Mouse (Mus musculus): Measurements from ENCODE around the gene Slc6a16.

The Slc6a16 gene

GRCm38 (mm10) chr7:45263006-45263607 lies 22.2 kb downstream of the Slc6a16 start:
- no peak for TF ChIP-seq GATA4 (IDR thresholded peaks at IDR 0.05; ENCODE audit: insufficient replicate concordance, low read length)

GRCm38 (mm10) chr7:45264348-45264747 lies 23.5 kb downstream of the Slc6a16 start:
- no peak for TF ChIP-seq GATA4 (IDR thresholded peaks at IDR 0.05; ENCODE audit: insufficient replicate concordance, low read length)

GRCm38 (mm10) chr7:45265518-45265917 lies 24.6 kb downstream of the Slc6a16 start:
- TF ChIP-seq GATA4 (IDR thresholded peaks at IDR 0.05; ENCODE audit: insufficient replicate concordance, low read length) = no peak

GRCm38 (mm10) chr7:45272786-45273412 lies 32.0 kb downstream of the Slc6a16 start:
- TF ChIP-seq GATA4 (IDR thresholded peaks at IDR 0.05; ENCODE audit: insufficient replicate concordance, low read length) = no peak

GRCm38 (mm10) chr7:45273672-45274071 lies 32.8 kb downstream of the Slc6a16 start:
- no peak for TF ChIP-seq GATA4 (IDR thresholded peaks at IDR 0.05; ENCODE audit: insufficient replicate concordance, low read length)

GRCm38 (mm10) chr7:45277136-45277760 lies 36.4 kb downstream of the Slc6a16 start, which contains the start of gene Slc6a21:
Slc6a21 (plus strand) TSS chr7:45277513.
- TF ChIP-seq GATA4 (IDR thresholded peaks at IDR 0.05; ENCODE audit: insufficient replicate concordance, low read length) = no peak

- no peak for TF ChIP-seq GATA4 (IDR thresholded peaks at IDR 0.05; ENCODE audit: insufficient replicate concordance, low read length)
These were observed 45.6 kb downstream of the Slc6a16 start for GRCm38 (mm10) chr7:45286486-45286885.

- no peak for TF ChIP-seq GATA4 (IDR thresholded peaks at IDR 0.05; ENCODE audit: insufficient replicate concordance, low read length)
These were observed 55.7 kb downstream of the Slc6a16 start for GRCm38 (mm10) chr7:45296626-45297025.

GRCm38 (mm10) chr7:45297563-45297962 lies 56.7 kb downstream of the Slc6a16 start:
- TF ChIP-seq GATA4 (IDR thresholded peaks at IDR 0.05; ENCODE audit: insufficient replicate concordance, low read length) = no peak

GRCm38 (mm10) chr7:45299752-45300151 lies 58.9 kb downstream of the Slc6a16 start:
- no peak for TF ChIP-seq GATA4 (IDR thresholded peaks at IDR 0.05; ENCODE audit: insufficient replicate concordance, low read length)

- no peak for TF ChIP-seq GATA4 (IDR thresholded peaks at IDR 0.05; ENCODE audit: insufficient replicate concordance, low read length)
These were observed 59.4 kb downstream of the Slc6a16 start for GRCm38 (mm10) chr7:45300270-45300669.

- TF ChIP-seq GATA4 (IDR thresholded peaks at IDR 0.05; ENCODE audit: insufficient replicate concordance, low read length) = no peak
These were observed 61.7 kb downstream of the Slc6a16 start for GRCm38 (mm10) chr7:45302626-45303025.

GRCm38 (mm10) chr7:45304869-45305268 lies 64.0 kb downstream of the Slc6a16 start:
- TF ChIP-seq GATA4 (IDR thresholded peaks at IDR 0.05; ENCODE audit: insufficient replicate concordance, low read length) = no peak

GRCm38 (mm10) chr7:45305275-45305674 lies 64.4 kb downstream of the Slc6a16 start:
- no peak for TF ChIP-seq GATA4 (IDR thresholded peaks at IDR 0.05; ENCODE audit: insufficient replicate concordance, low read length)

GRCm38 (mm10) chr7:45308551-45309240 lies 67.8 kb downstream of the Slc6a16 start:
- TF ChIP-seq GATA4 (IDR thresholded peaks at IDR 0.05; ENCODE audit: insufficient replicate concordance, low read length) = no peak

- TF ChIP-seq GATA4 (IDR thresholded peaks at IDR 0.05; ENCODE audit: insufficient replicate concordance, low read length) = no peak
These were observed 68.6 kb downstream of the Slc6a16 start for GRCm38 (mm10) chr7:45309455-45309854.
